Mouse (Mus musculus) ES-Bruce4 (cell line): ENCODE data around the gene Sun5. TPM values are rescaled to one million over a fixed set of nuclear protein-coding genes. Genes with fewer than 3 reads are reported as not detected.
"Not testable (repeated sequence)": the region's sequence is repeated elsewhere in the genome, so short reads cannot be mapped to it uniquely, and the experiment has no call there.

Experiments
- H3K27ac ChIP-seq: 2 replicates; pipeline ENCODE4 v1.5.1; 2012; ENCODE audit warnings: low read length, inconsistent platforms; ENCODE audit not compliant: insufficient read depth
- H3K27me3 ChIP-seq: 2 replicates; pipeline ENCODE4 v1.6.1; 2012; ENCODE audit warnings: mild to moderate bottlenecking, low read length, inconsistent platforms; ENCODE audit not compliant: control insufficient read depth, poor library complexity, insufficient read depth, severe bottlenecking
- H3K36me3 ChIP-seq: 2 replicates; pipeline ENCODE4 v1.6.1; 2012; ENCODE audit warnings: inconsistent platforms, mild to moderate bottlenecking, low read length, moderate library complexity; ENCODE audit not compliant: control insufficient read depth, poor library complexity, insufficient read depth, severe bottlenecking
- H3K4me1 ChIP-seq: one replicate; pipeline ENCODE4 v1.8.1; 2011; ENCODE audit warnings: low read length; ENCODE audit not compliant: control insufficient read depth, insufficient read depth
- H3K4me3 ChIP-seq: 2 replicates; pipeline ENCODE4 v1.5.1; 2011; ENCODE audit warnings: low read depth, mild to moderate bottlenecking, low read length
- H3K9ac ChIP-seq: 2 replicates; pipeline ENCODE4 v1.6.1; 2012; ENCODE audit warnings: low read depth, mild to moderate bottlenecking, inconsistent platforms; ENCODE audit not compliant: poor library complexity, severe bottlenecking
- H3K9me3 ChIP-seq: replicated peaks from 2 replicates; pipeline ENCODE4 v1.6.1; 2012; ENCODE audit warnings: mild to moderate bottlenecking, low read length, inconsistent platforms; ENCODE audit not compliant: control insufficient read depth, poor library complexity, insufficient read depth, severe bottlenecking
- CTCF ChIP-seq: IDR thresholded peaks from one replicate; pipeline ENCODE4 v1.8.1; 2011; ENCODE audit warnings: low read depth, low read length
- EP300 ChIP-seq: IDR thresholded peaks from 2 replicates; pipeline ENCODE4 v1.6.1; 2011; ENCODE audit warnings: low read depth, low read length; ENCODE audit not compliant: insufficient read depth
- POLR2A ChIP-seq: IDR thresholded peaks from one replicate; pipeline ENCODE4 v1.8.1; 2011; ENCODE audit warnings: low read length; ENCODE audit not compliant: insufficient read depth
- polyA plus RNA-seq: library from polyadenylated mRNA; stranded (reverse); fragments of >200 nt; gene quantifications from 2 replicates; pipeline ENCODE4 v1.2.4, GENCODE M21; 2011; ENCODE audit warnings: low read depth; ENCODE audit not compliant: missing spikeins, insufficient read depth, insufficient read length

Sun5 gene
- polyA plus RNA-seq, 1 experiment, result not detected

DNA sequence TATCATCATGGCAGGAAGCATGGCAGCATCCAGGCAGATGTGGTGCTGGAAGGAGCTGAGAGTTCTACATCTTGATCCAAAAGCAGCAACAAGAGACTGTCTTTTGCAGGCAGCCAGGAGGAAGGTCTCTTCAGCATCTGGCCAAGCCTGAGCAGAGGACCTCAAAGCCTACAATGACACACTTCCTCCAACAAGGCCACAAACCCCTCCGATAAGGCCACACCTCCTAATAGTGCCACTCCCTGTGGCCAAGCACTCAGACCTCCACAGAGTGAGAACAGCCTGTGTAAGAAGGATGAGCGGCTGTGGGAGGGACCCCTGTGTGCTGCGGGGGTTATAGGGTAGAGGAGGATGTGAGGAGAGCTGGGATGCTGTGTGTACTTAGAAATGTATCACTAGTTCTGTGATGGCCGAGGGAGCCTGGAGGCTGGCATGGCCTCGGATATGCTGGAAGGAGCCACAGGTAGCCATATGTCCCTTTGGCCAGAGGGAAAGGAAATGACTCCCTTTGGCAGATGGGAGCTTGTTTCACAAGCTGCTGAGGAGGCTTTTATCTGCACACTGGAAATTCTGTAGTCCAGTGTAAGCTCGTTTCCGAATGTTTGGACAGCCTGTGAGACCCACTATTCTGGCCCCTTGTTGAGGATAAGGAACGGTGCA, 43.6 kb downstream of the Sun5 start:
- H3K27ac ChIP-seq, result no peak overlapping the region
- H3K4me1 ChIP-seq, result no peaks in the 10 kb centered on the region
- H3K9ac ChIP-seq, result no peak overlapping the region
- no peaks in the 10 kb centered on the region for H3K9me3 ChIP-seq
- TF ChIP-seq EP300, result no peak
- H3K4me3 ChIP-seq, result no peak overlapping the region
- no peaks in the 10 kb centered on the region for H3K36me3 ChIP-seq
- no peaks in the 10 kb centered on the region; the same call in 1 of the 2 replicates for H3K27me3 ChIP-seq

GRCm38 (mm10) chr2:153825900-153826299, 45.0 kb downstream of the Sun5 start:
- not testable (repeated sequence) for H3K9ac ChIP-seq, H3K9me3 ChIP-seq, H3K4me3 ChIP-seq, H3K27me3 ChIP-seq, H3K36me3 ChIP-seq, H3K27ac ChIP-seq, H3K4me1 ChIP-seq

DNA sequence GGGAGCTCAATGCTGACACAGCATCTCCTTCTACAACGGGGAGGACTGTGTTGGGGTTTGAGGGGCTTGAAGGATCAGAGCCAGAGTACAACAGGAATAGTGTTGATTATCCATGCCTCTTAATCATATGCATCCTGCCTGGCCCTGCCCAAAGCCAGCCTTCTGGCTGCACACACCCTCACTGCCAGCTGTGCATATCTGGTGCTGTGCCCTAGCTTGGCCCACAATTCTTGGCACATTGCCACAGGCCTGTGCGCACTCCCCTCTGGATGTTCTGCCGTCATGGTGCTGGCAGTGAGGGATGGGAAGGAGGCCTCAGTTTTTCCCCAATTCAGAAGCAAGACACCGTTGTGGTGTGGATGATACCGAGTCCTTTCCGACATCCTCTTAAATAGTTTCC, 46.3 kb downstream of the Sun5 start:
- no peak for TF ChIP-seq POLR2A
- no peak for TF ChIP-seq EP300
- no peak for TF ChIP-seq CTCF
- no peak overlapping the region for H3K9ac ChIP-seq

DNA sequence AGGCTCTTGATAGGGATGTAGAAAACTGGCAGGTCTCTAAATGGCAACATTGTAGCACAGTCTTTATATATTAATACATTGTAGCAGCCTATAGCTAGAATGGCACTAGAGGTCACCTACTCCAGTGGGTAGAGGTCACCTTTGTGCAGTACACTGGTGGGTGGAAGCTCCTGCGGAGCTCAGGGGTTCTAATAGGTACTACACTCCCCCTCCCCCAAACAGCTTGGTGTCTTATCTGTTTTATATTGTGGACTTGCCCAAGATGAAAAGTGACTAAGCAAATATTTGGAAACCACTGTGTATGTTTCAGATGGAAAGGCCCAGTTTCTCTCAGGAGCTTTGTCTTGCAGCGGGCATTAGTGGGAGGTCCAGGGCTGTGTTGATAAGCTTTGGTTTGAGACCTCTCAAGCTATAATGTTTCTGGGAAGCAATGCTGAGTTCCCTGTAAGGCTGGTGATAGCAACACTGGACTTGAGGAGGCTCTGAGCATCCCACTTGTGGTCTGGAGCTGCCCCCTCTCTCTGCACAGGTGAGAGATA, 48.8 kb downstream of the Sun5 start:
- H3K4me3 ChIP-seq, result no peak overlapping the region
- H3K27me3 ChIP-seq, result no peaks in the 10 kb centered on the region; the same call in 1 of the 2 replicates
- H3K4me1 ChIP-seq, result no peaks in the 10 kb centered on the region

More for the DNA sequence above, 46.3 kb downstream of the Sun5 start:
- Histone ChIP-seq H3K27ac (no peak overlapping the region), H3K36me3 (no peaks in the 10 kb centered on the region), H3K9me3 (no peaks in the 10 kb centered on the region), H3K27me3 (no peaks in the 10 kb centered on the region; the same call in 1 of the 2 replicates), H3K4me3 (no peak overlapping the region), H3K4me1 (no peaks in the 10 kb centered on the region)

GRCm38 (mm10) chr2:153809921-153810320, 61.0 kb downstream of the Sun5 start:
- H3K27ac ChIP-seq, result no peak overlapping the region
- H3K9ac ChIP-seq, result no peak overlapping the region
- no peak overlapping the region for H3K4me3 ChIP-seq
- no peaks in the 10 kb centered on the region for H3K9me3 ChIP-seq
- no peak for TF ChIP-seq EP300
- TF ChIP-seq POLR2A, result no peak
- no peak for TF ChIP-seq CTCF
- no peaks in the 10 kb centered on the region for H3K27me3 ChIP-seq
- H3K36me3 ChIP-seq, result no peaks in the 10 kb centered on the region
- no peaks in the 10 kb centered on the region for H3K4me1 ChIP-seq

More for the DNA sequence above, 48.8 kb downstream of the Sun5 start:
- H3K9me3 ChIP-seq, result no peaks in the 10 kb centered on the region
- no peak overlapping the region for H3K27ac ChIP-seq
- H3K9ac ChIP-seq, result no peak overlapping the region
- TF ChIP-seq POLR2A (no peak), CTCF (no peak)
- no peaks in the 10 kb centered on the region for H3K36me3 ChIP-seq

DNA sequence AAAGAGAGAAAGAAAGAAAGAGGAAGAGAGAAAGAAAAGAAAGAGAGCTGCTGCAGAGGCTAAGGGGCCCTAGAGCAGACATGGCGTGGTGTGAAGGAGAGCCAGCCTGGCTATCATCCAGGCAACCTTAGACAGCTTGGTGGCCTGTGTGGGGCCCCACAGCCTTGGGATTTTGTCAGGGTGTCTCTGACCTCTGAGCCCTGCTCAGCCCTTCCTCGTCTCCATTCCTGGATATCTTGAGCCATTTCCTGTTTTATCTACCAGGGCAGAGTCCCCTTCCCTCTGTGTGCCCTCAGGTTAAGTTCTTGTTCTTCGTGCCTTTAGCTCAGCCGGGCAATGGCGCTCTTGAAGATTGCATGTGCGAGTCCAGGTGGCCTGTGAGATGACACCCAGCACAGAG, 62.0 kb downstream of the Sun5 start:
- Histone ChIP-seq H3K27me3 (no peaks in the 10 kb centered on the region), H3K4me3 (no peak overlapping the region), H3K36me3 (no peaks in the 10 kb centered on the region), H3K9ac (no peak overlapping the region), H3K27ac (no peak overlapping the region), H3K9me3 (no peaks in the 10 kb centered on the region), H3K4me1 (no peaks in the 10 kb centered on the region)
- TF ChIP-seq POLR2A, result no peak
- TF ChIP-seq EP300, result no peak
- no peak for TF ChIP-seq CTCF
